Mouse (Mus musculus) CH12.LX (cell line): ENCODE measurements around the gene Trmt10c. TPM values are rescaled to one million over a fixed set of nuclear protein-coding genes. Genes with fewer than 3 reads are reported as not detected.
A peak's percentile ranks its signal among the peaks of the same experiment; 100 is the strongest.

Experiments used
- DNase-seq: peaks from one replicate; pipeline ENCODE4 v3.0.0-alpha.2; 2013; ENCODE audit errors: extremely low read depth
- H3K27ac ChIP-seq: 2 replicates; pipeline ENCODE4 v1.5.1; 2012; ENCODE audit warnings: low read depth, mild to moderate bottlenecking, control low read depth, moderate library complexity; ENCODE audit not compliant: insufficient read depth
- H3K27me3 ChIP-seq: replicated peaks from 2 replicates; pipeline ENCODE3; 2012; ENCODE audit warnings: inconsistent platforms
- H3K36me3 ChIP-seq, 2 experiments: replicated peaks in 1 of 2; 2 replicates each; pipeline versions ENCODE3 to v1.6.1; 2012; ENCODE audit warnings: inconsistent platforms in 1 of 2, low read length in 1 of 2, mild to moderate bottlenecking in 1 of 2, mixed read lengths in 1 of 2, moderate library complexity in 1 of 2; ENCODE audit not compliant: control insufficient read depth in 1 of 2, insufficient read depth in 1 of 2
- H3K4me1 ChIP-seq, 2 experiments: 2 replicates each; pipeline ENCODE4 v1.6.1; 2012; ENCODE audit warnings: inconsistent platforms in 1 of 2, moderate library complexity in 1 of 2; ENCODE audit not compliant: insufficient read depth in 2 of 2, control insufficient read depth in 1 of 2
- H3K4me2 ChIP-seq: 2 replicates; pipeline ENCODE4 v1.6.1; 2012; ENCODE audit warnings: low read depth, mild to moderate bottlenecking, control low read depth; ENCODE audit not compliant: poor library complexity, insufficient read depth, severe bottlenecking
- H3K4me3 ChIP-seq, 3 experiments: fragments of 150-350 bp in 1 of 3; sonication (generic) in 1 of 3; replicated peaks in 1 of 3; 2 replicates each; pipeline versions ENCODE3 to v1.5.1; 2011 to 2012; ENCODE audit warnings: low read depth in 2 of 3, low read length in 2 of 3, mild to moderate bottlenecking in 2 of 3, moderate library complexity in 2 of 3, control low read depth in 1 of 3, improper control_type of control experiment in 1 of 3, inconsistent platforms in 1 of 3, mixed read lengths in 1 of 3; ENCODE audit not compliant: poor library complexity in 1 of 3
- H3K79me2 ChIP-seq: replicated peaks from 2 replicates; pipeline ENCODE4 v1.6.1; 2012; ENCODE audit warnings: mild to moderate bottlenecking, moderate library complexity; ENCODE audit not compliant: control insufficient read depth, poor library complexity, insufficient read depth, severe bottlenecking; ENCODE audit errors: extremely low read depth
- H3K9ac ChIP-seq: 2 replicates; pipeline ENCODE4 v1.6.1; 2012; ENCODE audit warnings: low read depth, mild to moderate bottlenecking, control low read depth, moderate library complexity; ENCODE audit not compliant: insufficient read depth
- H3K9me3 ChIP-seq: replicated peaks from 2 replicates; pipeline ENCODE3; 2012; ENCODE audit warnings: low read length, inconsistent platforms, mixed read lengths
- BHLHE40 ChIP-seq: IDR thresholded peaks from 2 replicates; pipeline ENCODE4 v1.6.1; 2011; ENCODE audit warnings: mild to moderate bottlenecking, low read depth, low read length, improper control_type of control experiment
- CHD1 ChIP-seq: IDR thresholded peaks from 2 replicates; pipeline ENCODE4 v1.6.1; 2012; ENCODE audit warnings: low read depth, low read length, improper control_type of control experiment, inconsistent platforms
- CHD2 ChIP-seq: IDR thresholded peaks from 2 replicates; pipeline ENCODE4 v1.6.1; 2011; ENCODE audit warnings: low read length, improper control_type of control experiment
- CTCF ChIP-seq, 2 experiments: IDR thresholded peaks in 1 of 2; conservative IDR thresholded peaks in 1 of 2; 2 replicates each; pipeline ENCODE4 v1.5.1; 2011 to 2012; ENCODE audit warnings: low read depth in 2 of 2, low read length in 2 of 2, improper control_type of control experiment in 1 of 2, inconsistent platforms in 1 of 2, mild to moderate bottlenecking in 1 of 2, moderate library complexity in 1 of 2
- E2F4 ChIP-seq: IDR thresholded peaks from 2 replicates; pipeline ENCODE4 v1.6.1; 2011; ENCODE audit warnings: low read depth, low read length, improper control_type of control experiment; ENCODE audit not compliant: insufficient replicate concordance
- ELF1 ChIP-seq: IDR thresholded peaks from 2 replicates; pipeline ENCODE4 v1.6.1; 2014; ENCODE audit warnings: low read depth, mild to moderate bottlenecking, inconsistent platforms, low read length, improper control_type of control experiment
- EP300 ChIP-seq: IDR thresholded peaks from 2 replicates; pipeline ENCODE4 v1.6.1; 2011; ENCODE audit warnings: low read length, improper control_type of control experiment
- ETS1 ChIP-seq: conservative IDR thresholded peaks from 2 replicates; pipeline ENCODE4 v1.6.1; 2012; ENCODE audit warnings: low read depth, mild to moderate bottlenecking, inconsistent platforms, low read length, improper control_type of control experiment, moderate library complexity
- IRF4 ChIP-seq: IDR thresholded peaks from 2 replicates; pipeline ENCODE4 v1.6.1; 2014; ENCODE audit warnings: low read depth, mild to moderate bottlenecking, inconsistent platforms, low read length, improper control_type of control experiment
- JUND ChIP-seq: conservative IDR thresholded peaks from 2 replicates; pipeline ENCODE4 v1.6.1; 2011; ENCODE audit warnings: low read depth, low read length, improper control_type of control experiment
- MAFK ChIP-seq: IDR thresholded peaks from 2 replicates; pipeline ENCODE4 v1.6.1; 2011; ENCODE audit warnings: low read length, improper control_type of control experiment; ENCODE audit not compliant: insufficient replicate concordance
- MXI1 ChIP-seq: IDR thresholded peaks from 2 replicates; pipeline ENCODE4 v1.6.1; 2011; ENCODE audit warnings: mild to moderate bottlenecking, low read depth, low read length, improper control_type of control experiment
- MYC ChIP-seq: IDR thresholded peaks from 2 replicates; pipeline ENCODE4 v1.6.1; 2011; ENCODE audit warnings: low read depth, mild to moderate bottlenecking, improper control_type of control experiment, low read length
- NELFE ChIP-seq: IDR thresholded peaks from 2 replicates; pipeline ENCODE4 v1.6.1; 2011; ENCODE audit warnings: low read depth, low read length, improper control_type of control experiment
- NRF1 ChIP-seq: IDR thresholded peaks from 2 replicates; pipeline ENCODE4 v1.6.1; 2014; ENCODE audit warnings: low read depth, mild to moderate bottlenecking, inconsistent platforms, low read length, improper control_type of control experiment, moderate library complexity
- PAX5 ChIP-seq: IDR thresholded peaks from 2 replicates; pipeline ENCODE4 v1.6.1; 2012; ENCODE audit warnings: low read length, inconsistent platforms, mixed read lengths
- POLR2A ChIP-seq: IDR thresholded peaks from 2 replicates; pipeline ENCODE4 v1.6.1; 2011; ENCODE audit warnings: low read depth, mild to moderate bottlenecking, improper control_type of control experiment, low read length
- POLR2AphosphoS2 ChIP-seq: IDR thresholded peaks from 2 replicates; pipeline ENCODE4 v1.6.1; 2011; ENCODE audit warnings: low read depth, low read length, improper control_type of control experiment
- RAD21 ChIP-seq: IDR thresholded peaks from 2 replicates; pipeline ENCODE4 v1.6.1; 2011; ENCODE audit warnings: low read depth, mild to moderate bottlenecking, low read length, improper control_type of control experiment, moderate library complexity
- RCOR1 ChIP-seq: conservative IDR thresholded peaks from 2 replicates; pipeline ENCODE4 v1.6.1; 2012; ENCODE audit warnings: low read depth, mild to moderate bottlenecking, inconsistent platforms, low read length, improper control_type of control experiment
- SIN3A ChIP-seq: IDR thresholded peaks from 2 replicates; pipeline ENCODE4 v1.6.1; 2012; ENCODE audit warnings: low read length, improper control_type of control experiment, inconsistent platforms
- SMC3 ChIP-seq: IDR thresholded peaks from 2 replicates; pipeline ENCODE4 v1.6.1; 2011; ENCODE audit warnings: low read depth, low read length, improper control_type of control experiment
- TBP ChIP-seq: conservative IDR thresholded peaks from 2 replicates; pipeline ENCODE4 v1.6.1; 2011; ENCODE audit warnings: low read depth, low read length, improper control_type of control experiment
- UBTF ChIP-seq: IDR thresholded peaks from 2 replicates; pipeline ENCODE4 v1.6.1; 2012; ENCODE audit warnings: low read depth, mild to moderate bottlenecking, inconsistent platforms, low read length, improper control_type of control experiment, moderate library complexity
- USF1 ChIP-seq: IDR thresholded peaks from 2 replicates; pipeline ENCODE4 v1.6.1; 2014; ENCODE audit warnings: low read depth, mild to moderate bottlenecking, inconsistent platforms, low read length, improper control_type of control experiment
- USF2 ChIP-seq: conservative IDR thresholded peaks from 2 replicates; pipeline ENCODE4 v1.6.1; 2011; ENCODE audit warnings: low read depth, low read length, improper control_type of control experiment
- ZC3H11A ChIP-seq: IDR thresholded peaks from 2 replicates; pipeline ENCODE4 v1.6.1; 2012; ENCODE audit warnings: low read depth, mild to moderate bottlenecking, inconsistent platforms, low read length, improper control_type of control experiment
- ZMIZ1 ChIP-seq: IDR thresholded peaks from 2 replicates; pipeline ENCODE4 v1.6.1; 2012; ENCODE audit warnings: low read depth, mild to moderate bottlenecking, inconsistent platforms, low read length, improper control_type of control experiment
- ZNF384 ChIP-seq: IDR thresholded peaks from 2 replicates; pipeline ENCODE4 v1.6.1; 2012; ENCODE audit warnings: low read depth, low read length, improper control_type of control experiment, inconsistent platforms
- dilution Hi-C: fragments of 300-500 bp; cut with MboI; formaldehyde crosslinking; loops from 2 replicates; pipeline ENCODE4 v1.14.3; 2020; ENCODE audit warnings: low sequenced_read_pairs; ENCODE audit not compliant: extremely low pct_unique_long_range_greater_than_20kb, extremely low pct_ligation_motif_present
- in situ Hi-C: fragments of 300-500 bp; cut with MboI; formaldehyde crosslinking; loops from 3 replicates; pipeline ENCODE4 v1.14.3; 2019; ENCODE audit warnings: low sequenced_read_pairs, low pct_ligation_motif_present, low pct_unique_long_range_greater_than_20kb, mixed read lengths
- polyA plus RNA-seq: library from polyadenylated mRNA; unstranded; fragments of >175 nt; gene quantifications from 2 replicates; pipeline ENCODE4 v1.2.1, GENCODE M21; 2012; ENCODE audit warnings: low read depth; ENCODE audit not compliant: insufficient read length
- total RNA-seq, 2 experiments: library from RNA; depleted of rRNA; stranded (reverse); fragments of 300-350 nt in 1 of 2; fragments of >200 nt in 1 of 2; gene quantifications; 2 replicates each; pipeline ENCODE4 v1.2.3; 2012 to 2014

The Trmt10c gene
- total and polyA plus RNA-seq, 3 experiments = 23.4 to 63.5 (median 26.6) TPM

- TF ChIP-seq JUND = 0 out of 2 replicates have a peak, but pooled peaks have one; percentile 14
- TF ChIP-seq NELFE = no peak
- peak; percentile 89 for TF ChIP-seq SMC3
- 0 out of 2 replicates have a peak, but pooled peaks have one; percentile 12 for TF ChIP-seq TBP
- peak; percentile 84 to 91 for TF ChIP-seq CTCF (conservative IDR thresholded peaks at IDR 0.05 in 1 of 2, IDR thresholded peaks at IDR 0.05 in 1 of 2; ENCODE audit: low read depth in 2 of 2, low read length in 2 of 2)
- TF ChIP-seq EP300 = peak; percentile 21; the same call in 1 of the 2 replicates
- no peak; the same call in none of the 2 replicates for TF ChIP-seq RCOR1
- peak; percentile 71 for TF ChIP-seq IRF4
- no peak for TF ChIP-seq ZMIZ1
- TF ChIP-seq NRF1 = peak; percentile 85
- TF ChIP-seq E2F4 = peak; percentile 81; the same call in 1 of the 2 replicates
- no peak for TF ChIP-seq ELF1
Measured at GRCm38 (mm10) chr16:56064334-56064990, 26.8 kb upstream of the Trmt10c start (continued).

DNA sequence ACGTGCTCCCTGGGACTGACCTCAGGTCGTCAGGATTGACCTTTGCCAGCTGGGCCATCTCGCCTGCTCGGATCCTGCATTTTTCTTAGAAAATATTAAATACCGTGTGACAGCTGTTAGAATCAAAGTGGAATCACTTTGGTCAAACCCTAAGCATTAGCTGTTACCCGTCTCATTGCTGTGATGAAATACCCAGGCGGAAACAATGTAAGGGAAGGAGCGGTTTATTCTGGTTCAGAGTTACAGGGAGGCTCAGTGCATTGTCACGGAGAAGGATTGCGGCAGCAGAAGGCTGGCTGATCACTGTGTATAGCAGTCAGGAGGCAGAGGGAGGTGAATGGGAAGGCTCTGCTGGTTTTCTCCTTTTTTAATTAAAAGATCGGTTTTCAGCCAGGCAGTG lies 25.4 kb upstream of the Trmt10c start:
- H3K79me2 ChIP-seq = no peaks in the 10 kb centered on the region
- no peak for TF ChIP-seq RCOR1
- no peak for TF ChIP-seq POLR2AphosphoS2
- no peak for TF ChIP-seq ELF1
- no peak overlapping the region for H3K27ac ChIP-seq
- H3K36me3 ChIP-seq = no peaks in the 10 kb centered on the region
- peaks cover 7 to 33% of the 10 kb centered on the region in 2 experiments for H3K4me1 ChIP-seq
- no peak overlapping the region for H3K4me2 ChIP-seq
- no peak for DNase-seq
- no peaks in the 10 kb centered on the region for H3K9me3 ChIP-seq
- H3K9ac ChIP-seq = no peak overlapping the region
- dilution Hi-C loops (no loop called here), in situ Hi-C loops (loop anchor here (10.0 kb wide), 1 partner anchor 88 kb away; the partner anchor contains the start of gene Zbtb11)
- H3K4me3 ChIP-seq = no peak overlapping the region
- H3K27me3 ChIP-seq = no peaks in the 10 kb centered on the region

- Histone ChIP-seq H3K27me3 (no peaks in the 10 kb centered on the region), H3K79me2 (no peaks in the 10 kb centered on the region), H3K36me3 (no peaks in the 10 kb centered on the region), H3K4me3 (no peak overlapping the region), H3K4me2 (peak overlapping the region; percentile 49), H3K9ac (peak overlapping the region; percentile 47), H3K27ac (peak overlapping the region; percentile 59), H3K9me3 (no peaks in the 10 kb centered on the region), H3K4me1 (peaks cover 6 to 30% of the 10 kb centered on the region in 2 experiments)
- in situ Hi-C loops = loop anchor here (10.0 kb wide), 1 partner anchor 87 kb away; the partner anchor contains the start of gene Zbtb11
- dilution Hi-C loops = no loop called here
- peak; percentile 93 for DNase-seq
- TF ChIP-seq USF2 = no peak
- no peak for TF ChIP-seq POLR2AphosphoS2
- peak; percentile 66; the same call in 1 of the 2 replicates for TF ChIP-seq SIN3A
- peak; percentile 56 for TF ChIP-seq ETS1
- TF ChIP-seq RAD21 = no peak
- peak; percentile 61 for TF ChIP-seq BHLHE40
- TF ChIP-seq PAX5 = no peak
- no peak for TF ChIP-seq MAFK
- peak; percentile 98 for TF ChIP-seq IRF4
- no peak for TF ChIP-seq CHD2
- TF ChIP-seq ZC3H11A = no peak
- no peak for TF ChIP-seq ZNF384
- TF ChIP-seq MYC = peak; percentile 69; the same call in 1 of the 2 replicates
- TF ChIP-seq USF1 = no peak
- TF ChIP-seq UBTF = no peak
- no peak for TF ChIP-seq RCOR1
- peak; percentile 71 for TF ChIP-seq POLR2A
- TF ChIP-seq MXI1 = 0 out of 2 replicates have a peak, but pooled peaks have one; percentile 45
- TF ChIP-seq CTCF (conservative IDR thresholded peaks at IDR 0.05 in 1 of 2, IDR thresholded peaks at IDR 0.05 in 1 of 2; ENCODE audit: low read depth in 2 of 2, low read length in 2 of 2) = no peak
- TF ChIP-seq CHD1 = no peak
Measured at GRCm38 (mm10) chr16:56061995-56062594, 24.5 kb upstream of the Trmt10c start.
